Mouse (Mus musculus) embryonic facial prominence, embryonic 12.5 days (tissue): ENCODE measurements around the gene AC129217.1. TPM values are rescaled to one million over a fixed set of nuclear protein-coding genes. Genes with fewer than 3 reads are reported as not detected.
A peak's percentile ranks its signal among the peaks of the same experiment; 100 is the strongest.
"Not testable (repeated sequence)": the region's sequence is repeated elsewhere in the genome, so short reads cannot be mapped to it uniquely, and the experiment has no call there.

Experiments used
- ATAC-seq: fragments of 200-750 bp; cut with Nextera tagmentation; 2 replicates; pipeline ENCODE4 v1.8.0; 2017; ENCODE audit not compliant: insufficient number of reproducible peaks, insufficient read depth, low FRiP score, low TSS enrichment
- H3K27ac ChIP-seq: fragments of 300-500 bp; sonication (generic); 2 replicates; pipeline ENCODE4 v1.5.1; 2016; ENCODE audit warnings: mild to moderate bottlenecking
- H3K27me3 ChIP-seq: fragments of 300-500 bp; sonication (generic); 2 replicates; pipeline ENCODE4 v1.6.1; 2016; ENCODE audit warnings: mild to moderate bottlenecking, moderate library complexity
- H3K36me3 ChIP-seq: fragments of 300-500 bp; sonication (generic); 2 replicates; pipeline ENCODE4 v1.6.1; 2016; ENCODE audit warnings: mild to moderate bottlenecking
- H3K4me1 ChIP-seq: fragments of 300-500 bp; sonication (generic); 2 replicates; pipeline ENCODE4 v1.6.1; 2016
- H3K4me2 ChIP-seq: fragments of 300-500 bp; sonication (generic); replicated peaks from 2 replicates; pipeline ENCODE4 v1.6.1; 2016; ENCODE audit warnings: mild to moderate bottlenecking, moderate library complexity
- H3K4me3 ChIP-seq: fragments of 300-500 bp; sonication (generic); 2 replicates; pipeline ENCODE4 v1.5.1; 2016; ENCODE audit warnings: mild to moderate bottlenecking
- H3K9ac ChIP-seq: fragments of 300-500 bp; sonication (generic); 2 replicates; pipeline ENCODE4 v1.6.1; 2016; ENCODE audit warnings: mild to moderate bottlenecking, moderate library complexity
- H3K9me3 ChIP-seq: fragments of 300-500 bp; sonication (generic); 2 replicates; pipeline ENCODE4 v1.6.1; 2016; ENCODE audit warnings: mild to moderate bottlenecking, moderate library complexity
- WGBS: fragments of 180-500 bp; shearing (Covaris S2); methylation state at CpG from one replicate; pipeline ENCODE4 v1.1.7; 2016; 5-methylcytosine and 5-hydroxymethylcytosine counted together
- polyA plus RNA-seq: library from polyadenylated mRNA; unstranded; fragments of >200 nt; fragmentation: Nextera tagmentation; extraction: Ambion mirVana; gene quantifications from 2 replicates; pipeline ENCODE4 v1.2.1, GENCODE M21; 2016

Gene AC129217.1
- polyA plus RNA-seq, 1 experiment from 2014 or later, result not detected

DNA sequence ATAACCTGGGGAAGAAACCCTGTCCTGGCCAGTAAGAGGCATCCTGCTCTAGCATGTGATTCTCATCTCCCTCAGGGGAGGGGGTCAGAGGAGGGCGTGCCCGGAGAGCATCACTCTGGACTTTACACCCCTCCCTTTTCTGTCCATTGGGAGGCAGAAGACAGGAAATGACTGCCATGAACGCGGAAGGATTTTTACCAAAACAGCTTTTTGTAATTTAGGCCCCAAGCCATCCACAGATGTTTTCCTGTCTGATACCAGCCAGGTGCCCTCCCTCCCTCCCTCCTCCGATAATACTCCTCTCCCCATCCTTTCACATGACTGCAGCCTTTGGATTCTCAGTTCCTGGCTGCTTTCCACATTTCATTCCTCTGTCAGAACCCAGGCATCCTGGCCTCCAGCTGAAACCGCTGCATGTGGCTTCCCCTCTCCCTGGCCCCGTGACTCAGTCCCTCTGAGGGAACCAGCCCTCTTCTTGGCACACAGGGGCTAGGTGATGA lies 20.9 kb downstream of the AC129217.1 start, which contains the start of gene Lrrn4cl:
Gene Lrrn4cl (plus strand): TSS at position 367 of the 500 bp plus-strand sequence.
- 16% methylated on average over 7 of the region's 7 CpGs for WGBS
- peaks cover 20% of the 10 kb centered on the region for H3K36me3 ChIP-seq
- no peak within 1 kb of the TSS for H3K9ac ChIP-seq
- peak; percentile 70 for ATAC-seq
- H3K4me3 ChIP-seq, result no peak within 1 kb of the TSS
- H3K9me3 ChIP-seq, result no peaks in the 10 kb centered on the region
- H3K27me3 ChIP-seq, result no peaks in the 10 kb centered on the region
- peak within 1 kb of the TSS; percentile 6; the same call in 1 of the 2 replicates for H3K4me2 ChIP-seq
- H3K4me1 ChIP-seq, result peaks cover 3% of the 10 kb centered on the region; the same call in 1 of the 2 replicates
- peak within 1 kb of the TSS; percentile 65 for H3K27ac ChIP-seq

DNA sequence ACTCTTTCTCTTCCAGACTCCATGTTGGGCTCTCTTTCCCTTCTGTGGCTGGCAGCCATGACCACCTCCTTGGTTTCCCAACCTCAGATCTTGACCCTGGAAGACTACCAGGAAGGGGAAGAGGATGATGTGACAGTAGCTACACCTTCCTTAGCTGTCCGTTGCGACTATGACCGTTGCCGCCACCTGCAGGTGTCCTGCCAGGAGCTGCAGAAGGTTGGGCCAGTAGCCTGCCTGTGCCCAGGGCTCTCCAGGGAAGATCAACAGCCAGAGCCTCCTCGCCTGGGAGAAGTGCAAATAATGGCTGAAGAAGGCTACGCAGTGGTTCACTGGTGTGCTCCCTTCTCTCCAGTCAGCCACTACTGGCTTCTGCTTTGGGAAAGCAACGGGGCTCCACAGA lies 22.1 kb downstream of the AC129217.1 start:
- no peak overlapping the region for H3K9ac ChIP-seq
- H3K4me2 ChIP-seq, result no peak overlapping the region
- ATAC-seq, result no peak

DNA sequence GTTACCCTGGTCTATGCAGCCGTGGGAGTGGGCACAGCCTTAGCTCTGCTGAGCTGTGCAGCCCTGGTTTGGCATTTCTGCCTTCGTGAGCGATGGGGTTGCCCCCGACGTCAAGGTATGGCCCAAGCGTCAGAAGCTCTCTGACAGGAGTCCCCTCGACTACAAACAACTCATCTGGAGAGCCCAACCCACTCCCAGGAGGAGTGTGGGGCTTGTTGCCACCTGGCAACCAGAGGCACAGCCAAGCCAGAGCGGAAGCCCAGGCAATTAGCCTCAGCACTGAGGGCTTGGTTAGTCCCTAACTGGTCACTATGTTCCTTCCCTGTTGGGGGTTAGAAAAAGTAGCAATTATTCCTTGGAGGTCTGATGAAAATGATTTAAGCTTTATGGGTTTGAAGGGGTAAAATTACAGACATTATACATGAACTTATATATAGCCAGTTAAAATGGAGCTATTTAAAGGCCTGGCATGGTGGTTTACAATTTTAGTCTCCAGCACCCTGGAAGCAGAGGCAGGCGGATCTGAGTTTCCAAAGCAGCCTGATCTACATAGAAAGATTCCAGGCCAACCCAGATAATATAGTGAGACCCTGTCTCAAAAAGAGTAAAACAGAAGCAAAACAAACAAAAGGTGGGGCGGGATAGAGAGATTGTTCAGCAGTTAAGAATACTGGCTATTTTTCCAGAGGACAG lies 22.8 kb downstream of the AC129217.1 start:
- peaks cover 3% of the 10 kb centered on the region; the same call in 1 of the 2 replicates for H3K4me1 ChIP-seq
- no peak for ATAC-seq
- no peaks in the 10 kb centered on the region for H3K27me3 ChIP-seq
- H3K9ac ChIP-seq, result no peak overlapping the region
- H3K36me3 ChIP-seq, result peaks cover 6% of the 10 kb centered on the region; the same call in 1 of the 2 replicates
- no peaks in the 10 kb centered on the region for H3K9me3 ChIP-seq
- no peak overlapping the region for H3K4me3 ChIP-seq
- 59% methylated on average over 10 of the region's 10 CpGs for WGBS
- H3K27ac ChIP-seq, result no peak overlapping the region
- no peak overlapping the region for H3K4me2 ChIP-seq

More for the DNA sequence above, 22.1 kb downstream of the AC129217.1 start:
- Histone ChIP-seq H3K9me3 (no peaks in the 10 kb centered on the region), H3K27me3 (no peaks in the 10 kb centered on the region), H3K36me3 (peaks cover 13% of the 10 kb centered on the region), H3K27ac (no peak overlapping the region), H3K4me1 (peaks cover 3% of the 10 kb centered on the region; the same call in 1 of the 2 replicates), H3K4me3 (no peak overlapping the region)
- WGBS, result 60% methylated on average over 7 of the region's 7 CpGs

DNA sequence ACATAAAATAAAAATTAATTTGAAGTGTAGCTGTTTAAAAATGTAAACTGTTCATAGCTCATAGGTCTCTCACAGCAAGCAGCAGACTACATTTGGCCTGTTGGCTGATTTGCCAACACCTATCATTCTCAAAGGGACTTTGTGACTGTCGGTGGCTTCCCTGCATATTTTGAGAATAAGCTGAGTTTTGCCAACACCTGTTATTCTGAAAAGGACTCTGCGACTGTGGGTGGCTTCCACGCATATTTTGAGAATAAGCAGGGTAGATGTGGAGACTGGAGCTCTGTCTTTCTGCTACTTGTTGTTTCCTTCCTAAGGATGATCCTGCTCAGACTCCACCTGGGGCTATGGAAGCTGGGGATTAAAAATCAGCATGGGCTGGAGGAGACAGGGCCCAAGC lies 23.5 kb downstream of the AC129217.1 start:
- WGBS, result 86% methylated on average over 3 of the region's 3 CpGs

GRCm38 (mm10) chr19:8857689-8858088 lies 28.1 kb downstream of the AC129217.1 start:
- no peak overlapping the region for H3K9ac ChIP-seq
- H3K27me3 ChIP-seq, result no peaks in the 10 kb centered on the region
- H3K4me2 ChIP-seq, result no peak overlapping the region
- H3K4me1 ChIP-seq, result no peaks in the 10 kb centered on the region
- H3K4me3 ChIP-seq, result no peak overlapping the region
- 40% methylated on average over 4 of the region's 4 CpGs for WGBS
- no peak for ATAC-seq
- H3K36me3 ChIP-seq, result no peaks in the 10 kb centered on the region
- no peaks in the 10 kb centered on the region for H3K9me3 ChIP-seq
- no peak overlapping the region for H3K27ac ChIP-seq

More for the DNA sequence above, 23.5 kb downstream of the AC129217.1 start:
- Histone ChIP-seq H3K4me3 (no peak overlapping the region), H3K27ac (no peak overlapping the region), H3K4me2 (no peak overlapping the region), H3K27me3 (no peaks in the 10 kb centered on the region), H3K9ac (no peak overlapping the region), H3K4me1 (peaks cover 3% of the 10 kb centered on the region; the same call in 1 of the 2 replicates), H3K36me3 (no peaks in the 10 kb centered on the region), H3K9me3 (no peaks in the 10 kb centered on the region)
- ATAC-seq, result no peak

GRCm38 (mm10) chr19:8859018-8859417 lies 29.4 kb downstream of the AC129217.1 start:
- no peak for ATAC-seq
- H3K27ac ChIP-seq, result no peak overlapping the region
- H3K4me1 ChIP-seq, result no peaks in the 10 kb centered on the region
- WGBS, result 11% methylated on average over 1 of the region's 1 CpGs
- no peaks in the 10 kb centered on the region for H3K9me3 ChIP-seq
- no peaks in the 10 kb centered on the region for H3K36me3 ChIP-seq
- H3K4me2 ChIP-seq, result no peak overlapping the region
- no peak overlapping the region for H3K4me3 ChIP-seq
- no peak overlapping the region for H3K9ac ChIP-seq
- no peaks in the 10 kb centered on the region for H3K27me3 ChIP-seq

GRCm38 (mm10) chr19:8864265-8864664 lies 34.7 kb downstream of the AC129217.1 start:
- no peak overlapping the region for H3K9ac ChIP-seq
- no peaks in the 10 kb centered on the region for H3K9me3 ChIP-seq
- 85% methylated on average over 6 of the region's 6 CpGs for WGBS
- no peaks in the 10 kb centered on the region for H3K27me3 ChIP-seq
- no peak overlapping the region for H3K4me2 ChIP-seq
- no peak overlapping the region for H3K4me3 ChIP-seq
- no peaks in the 10 kb centered on the region for H3K36me3 ChIP-seq
- H3K27ac ChIP-seq, result no peak overlapping the region
- ATAC-seq, result no peak
- no peaks in the 10 kb centered on the region for H3K4me1 ChIP-seq

- WGBS, result 63% methylated on average over 3 of the region's 3 CpGs
These were observed 40.8 kb downstream of the AC129217.1 start for GRCm38 (mm10) chr19:8870381-8870780.

GRCm38 (mm10) chr19:8870838-8871237 lies 41.3 kb downstream of the AC129217.1 start:
- Histone ChIP-seq H3K9me3 (no peaks in the 10 kb centered on the region), H3K27ac (peak overlapping the region; percentile 84)
- no peak; the same call in 1 of the 2 replicates for ATAC-seq

More at GRCm38 (mm10) chr19:8870381-8870780, 40.8 kb downstream of the AC129217.1 start:
- Histone ChIP-seq H3K4me2 (peak overlapping the region; percentile 88; the same call in 1 of the 2 replicates), H3K4me3 (peak overlapping the region; percentile 98; the same call in 1 of the 2 replicates), H3K36me3 (peaks cover 23% of the 10 kb centered on the region)
- ATAC-seq, H3K9me3 ChIP-seq, H3K9ac ChIP-seq, H3K27me3 ChIP-seq, H3K27ac ChIP-seq, H3K4me1 ChIP-seq: not testable (repeated sequence)

GRCm38 (mm10) chr19:8871267-8872186 lies 42.0 kb downstream of the AC129217.1 start, which contains the start of gene Ubxn1:
Ubxn1 (plus strand) TSS chr19:8871496.
- under 1% methylated on average over 58 of the region's 59 CpGs for WGBS

More at GRCm38 (mm10) chr19:8870838-8871237, 41.3 kb downstream of the AC129217.1 start:
- peaks cover 7% of the 10 kb centered on the region for H3K4me1 ChIP-seq
- H3K9ac ChIP-seq, result peak overlapping the region; percentile 98
- 56% methylated on average over 9 of the region's 9 CpGs for WGBS
- H3K27me3 ChIP-seq, result no peaks in the 10 kb centered on the region
- H3K4me2 ChIP-seq, result peak overlapping the region; percentile 88
- H3K4me3 ChIP-seq, result peak overlapping the region; percentile 98
- H3K36me3 ChIP-seq, result peaks cover 28% of the 10 kb centered on the region

DNA sequence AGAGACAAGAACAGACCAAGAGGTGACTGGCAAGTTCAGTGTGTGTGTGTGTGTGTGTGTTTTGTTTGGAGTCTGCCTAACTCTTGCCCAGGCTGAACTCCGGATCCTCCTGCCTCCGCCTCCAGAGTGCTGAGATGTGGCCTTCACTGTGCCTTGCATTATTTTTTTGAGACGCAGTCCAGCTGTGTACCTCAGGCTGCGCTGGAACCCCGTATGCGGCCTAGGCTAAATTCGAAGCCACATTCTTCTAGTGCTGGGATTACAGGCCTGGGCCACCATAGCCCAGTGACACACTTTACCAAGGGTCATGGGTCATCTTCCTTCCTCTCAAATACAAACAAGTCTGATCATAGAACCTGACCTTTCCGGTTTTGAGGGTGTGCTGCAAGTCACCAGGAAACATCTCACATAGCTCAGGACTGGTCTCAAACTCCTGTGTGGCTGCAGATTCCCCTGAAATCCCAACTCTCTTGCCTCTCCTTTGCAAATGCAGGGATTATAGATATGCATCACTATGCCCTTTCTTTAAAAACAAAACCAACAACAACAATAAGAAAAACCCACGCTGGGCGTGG lies 42.8 kb downstream of the AC129217.1 start:
- Histone ChIP-seq H3K4me1 (peaks cover 7% of the 10 kb centered on the region), H3K9me3 (no peaks in the 10 kb centered on the region), H3K27ac (no peak overlapping the region), H3K9ac (peak overlapping the region; percentile 98), H3K27me3 (no peaks in the 10 kb centered on the region), H3K36me3 (peaks cover 42% of the 10 kb centered on the region), H3K4me3 (peak overlapping the region; percentile 98), H3K4me2 (peak overlapping the region; percentile 88)
- 70% methylated on average over 10 of the region's 10 CpGs for WGBS
- ATAC-seq, result no peak

More at GRCm38 (mm10) chr19:8871267-8872186, 42.0 kb downstream of the AC129217.1 start, which contains the start of gene Ubxn1:
- peak; percentile 95 for ATAC-seq
- Histone ChIP-seq H3K27ac (peak within 1 kb of the TSS; percentile 84), H3K4me1 (peaks cover 7% of the 10 kb centered on the region), H3K9ac (peak within 1 kb of the TSS; percentile 98), H3K4me2 (peak within 1 kb of the TSS; percentile 88), H3K27me3 (no peaks in the 10 kb centered on the region), H3K36me3 (peaks cover 34% of the 10 kb centered on the region), H3K4me3 (peak within 1 kb of the TSS; percentile 98), H3K9me3 (no peaks in the 10 kb centered on the region)
